Mouse (Mus musculus): ENCODE results near the gene Ppp1r9a. TPM values are rescaled to one million over a fixed set of nuclear protein-coding genes. Genes with fewer than 3 reads are reported as not detected.

Ppp1r9a gene
- polyA plus RNA-seq, 1 experiment from 2014 or later = 17.8 TPM

GRCm38 (mm10) chr6:4943821-4944220 is 41.1 kb downstream of the Ppp1r9a start:
- no peaks in the 10 kb centered on the region for H3K9me3 ChIP-seq (ENCODE audit: control insufficient read depth, low read length)
- DNase-seq (ENCODE audit: low spot score, missing footprints) = peak; percentile 26
- no peak for ATAC-seq (ENCODE audit: low FRiP score)
- no peak overlapping the region for H3K27ac ChIP-seq (ENCODE audit: low read depth, low read length)
- H3K4me2 ChIP-seq = no peak overlapping the region
- no peaks in the 10 kb centered on the region for H3K36me3 ChIP-seq (ENCODE audit: control insufficient read depth, insufficient read depth, low read length)
- no peaks in the 10 kb centered on the region for H3K27me3 ChIP-seq (ENCODE audit: control insufficient read depth, insufficient read depth, low read length)
- no peak overlapping the region for H3K4me3 ChIP-seq (ENCODE audit: low read depth, low read length)
- H3K9ac ChIP-seq (ENCODE audit: low read length) = no peak overlapping the region
- peaks cover 6% of the 10 kb centered on the region; the same call in 1 of the 2 replicates for H3K4me1 ChIP-seq (ENCODE audit: control insufficient read depth, insufficient read depth, low read length)
- WGBS = 98% methylated on average over 2 of the region's 2 CpGs

GRCm38 (mm10) chr6:4948056-4948455 is 45.3 kb downstream of the Ppp1r9a start:
- Histone ChIP-seq H3K4me3 (ENCODE audit: low read depth, low read length) (no peak overlapping the region), H3K27ac (ENCODE audit: low read depth, low read length) (no peak overlapping the region), H3K4me2 (no peak overlapping the region), H3K27me3 (ENCODE audit: control insufficient read depth, insufficient read depth, low read length) (no peaks in the 10 kb centered on the region), H3K36me3 (ENCODE audit: control insufficient read depth, insufficient read depth, low read length) (no peaks in the 10 kb centered on the region), H3K4me1 (ENCODE audit: control insufficient read depth, insufficient read depth, low read length) (0 out of 2 replicates have a peak, but pooled peaks cover 2% of the 10 kb centered on the region), H3K9me3 (ENCODE audit: control insufficient read depth, low read length) (no peaks in the 10 kb centered on the region), H3K9ac (ENCODE audit: low read length) (no peak overlapping the region)
- WGBS = 95% methylated on average over 4 of the region's 4 CpGs
- ATAC-seq (ENCODE audit: low FRiP score) (no peak), DNase-seq (ENCODE audit: low spot score, missing footprints) (peak; percentile 56)

- H3K27ac ChIP-seq (ENCODE audit: low read depth, low read length) = no peak overlapping the region
- H3K4me1 ChIP-seq (ENCODE audit: control insufficient read depth, insufficient read depth, low read length) = 0 out of 2 replicates have a peak, but pooled peaks cover 2% of the 10 kb centered on the region
- 84% methylated on average over 4 of the region's 4 CpGs for WGBS
- DNase-seq (ENCODE audit: low spot score, missing footprints) (peak; percentile 80), ATAC-seq (ENCODE audit: low FRiP score) (no peak)
- H3K9me3 ChIP-seq (ENCODE audit: control insufficient read depth, low read length) = no peaks in the 10 kb centered on the region
- H3K9ac ChIP-seq (ENCODE audit: low read length) = no peak overlapping the region
- no peaks in the 10 kb centered on the region for H3K36me3 ChIP-seq (ENCODE audit: control insufficient read depth, insufficient read depth, low read length)
- H3K27me3 ChIP-seq (ENCODE audit: control insufficient read depth, insufficient read depth, low read length) = no peaks in the 10 kb centered on the region
- no peak overlapping the region for H3K4me2 ChIP-seq
- no peak overlapping the region for H3K4me3 ChIP-seq (ENCODE audit: low read depth, low read length)
Measured at GRCm38 (mm10) chr6:4949701-4950100, 47.0 kb downstream of the Ppp1r9a start.

- WGBS = 82% methylated on average over 14 of the region's 14 CpGs
- Histone ChIP-seq H3K9ac (ENCODE audit: low read length) (no peak overlapping the region), H3K27ac (ENCODE audit: low read depth, low read length) (no peak overlapping the region), H3K4me3 (ENCODE audit: low read depth, low read length) (no peak overlapping the region), H3K36me3 (ENCODE audit: control insufficient read depth, insufficient read depth, low read length) (no peaks in the 10 kb centered on the region), H3K9me3 (ENCODE audit: control insufficient read depth, low read length) (no peaks in the 10 kb centered on the region), H3K27me3 (ENCODE audit: control insufficient read depth, insufficient read depth, low read length) (no peaks in the 10 kb centered on the region), H3K4me2 (no peak overlapping the region), H3K4me1 (ENCODE audit: control insufficient read depth, insufficient read depth, low read length) (0 out of 2 replicates have a peak, but pooled peaks cover 2% of the 10 kb centered on the region)
- DNase-seq (ENCODE audit: low spot score, missing footprints) = peak; percentile 81
- ATAC-seq (ENCODE audit: low FRiP score) = no peak
Measured at GRCm38 (mm10) chr6:4953028-4953719, 50.5 kb downstream of the Ppp1r9a start.

- no peak overlapping the region for H3K27ac ChIP-seq (ENCODE audit: low read depth, low read length)
- ATAC-seq (ENCODE audit: low FRiP score) (no peak), DNase-seq (ENCODE audit: low spot score, missing footprints) (no peak)
- H3K36me3 ChIP-seq (ENCODE audit: control insufficient read depth, insufficient read depth, low read length) = no peaks in the 10 kb centered on the region
- H3K4me1 ChIP-seq (ENCODE audit: control insufficient read depth, insufficient read depth, low read length) = no peaks in the 10 kb centered on the region
- H3K9me3 ChIP-seq (ENCODE audit: control insufficient read depth, low read length) = no peaks in the 10 kb centered on the region
- no peaks in the 10 kb centered on the region for H3K27me3 ChIP-seq (ENCODE audit: control insufficient read depth, insufficient read depth, low read length)
- no peak overlapping the region for H3K9ac ChIP-seq (ENCODE audit: low read length)
- H3K4me3 ChIP-seq (ENCODE audit: low read depth, low read length) = no peak overlapping the region
- 85% methylated on average over 6 of the region's 6 CpGs for WGBS
- no peak overlapping the region for H3K4me2 ChIP-seq
Measured at GRCm38 (mm10) chr6:4956651-4957050, 53.9 kb downstream of the Ppp1r9a start.

GRCm38 (mm10) chr6:4962197-4962596 is 59.5 kb downstream of the Ppp1r9a start:
- no peak overlapping the region for H3K27ac ChIP-seq (ENCODE audit: low read depth, low read length)
- no peak for ATAC-seq (ENCODE audit: low FRiP score)
- H3K36me3 ChIP-seq (ENCODE audit: control insufficient read depth, insufficient read depth, low read length) = no peaks in the 10 kb centered on the region
- DNase-seq (ENCODE audit: low spot score, missing footprints) = peak; percentile 31
- WGBS = 78% methylated on average over 4 of the region's 4 CpGs
- no peak overlapping the region for H3K4me2 ChIP-seq
- no peaks in the 10 kb centered on the region for H3K4me1 ChIP-seq (ENCODE audit: control insufficient read depth, insufficient read depth, low read length)
- H3K9me3 ChIP-seq (ENCODE audit: control insufficient read depth, low read length) = no peaks in the 10 kb centered on the region
- no peak overlapping the region for H3K9ac ChIP-seq (ENCODE audit: low read length)
- H3K27me3 ChIP-seq (ENCODE audit: control insufficient read depth, insufficient read depth, low read length) = no peaks in the 10 kb centered on the region
- no peak overlapping the region for H3K4me3 ChIP-seq (ENCODE audit: low read depth, low read length)

- Histone ChIP-seq H3K4me2 (no peak overlapping the region), H3K27ac (ENCODE audit: low read depth, low read length) (no peak overlapping the region), H3K9me3 (ENCODE audit: control insufficient read depth, low read length) (no peaks in the 10 kb centered on the region), H3K4me1 (ENCODE audit: control insufficient read depth, insufficient read depth, low read length) (no peaks in the 10 kb centered on the region), H3K9ac (ENCODE audit: low read length) (no peak overlapping the region), H3K4me3 (ENCODE audit: low read depth, low read length) (no peak overlapping the region), H3K36me3 (ENCODE audit: control insufficient read depth, insufficient read depth, low read length) (no peaks in the 10 kb centered on the region), H3K27me3 (ENCODE audit: control insufficient read depth, insufficient read depth, low read length) (no peaks in the 10 kb centered on the region)
- DNase-seq (ENCODE audit: low spot score, missing footprints) (peak; percentile 77), ATAC-seq (ENCODE audit: low FRiP score) (no peak)
- WGBS = 72% methylated on average over 5 of the region's 5 CpGs
Measured at GRCm38 (mm10) chr6:4963049-4963448, 60.3 kb downstream of the Ppp1r9a start.

- Histone ChIP-seq H3K27ac (ENCODE audit: low read depth, low read length) (no peak overlapping the region), H3K27me3 (ENCODE audit: control insufficient read depth, insufficient read depth, low read length) (no peaks in the 10 kb centered on the region), H3K4me1 (ENCODE audit: control insufficient read depth, insufficient read depth, low read length) (no peaks in the 10 kb centered on the region), H3K36me3 (ENCODE audit: control insufficient read depth, insufficient read depth, low read length) (no peaks in the 10 kb centered on the region), H3K4me3 (ENCODE audit: low read depth, low read length) (no peak overlapping the region), H3K9me3 (ENCODE audit: control insufficient read depth, low read length) (no peaks in the 10 kb centered on the region), H3K9ac (ENCODE audit: low read length) (no peak overlapping the region), H3K4me2 (no peak overlapping the region)
- 95% methylated on average over 4 of the region's 4 CpGs for WGBS
- DNase-seq (ENCODE audit: low spot score, missing footprints) (no peak), ATAC-seq (ENCODE audit: low FRiP score) (no peak)
Measured at GRCm38 (mm10) chr6:4967236-4967635, 64.5 kb downstream of the Ppp1r9a start.

- Histone ChIP-seq H3K9ac (ENCODE audit: low read length) (no peak overlapping the region), H3K4me2 (no peak overlapping the region), H3K4me1 (ENCODE audit: control insufficient read depth, insufficient read depth, low read length) (no peaks in the 10 kb centered on the region), H3K27ac (ENCODE audit: low read depth, low read length) (no peak overlapping the region), H3K27me3 (ENCODE audit: control insufficient read depth, insufficient read depth, low read length) (no peaks in the 10 kb centered on the region), H3K36me3 (ENCODE audit: control insufficient read depth, insufficient read depth, low read length) (no peaks in the 10 kb centered on the region), H3K9me3 (ENCODE audit: control insufficient read depth, low read length) (no peaks in the 10 kb centered on the region), H3K4me3 (ENCODE audit: low read depth, low read length) (no peak overlapping the region)
- ATAC-seq (ENCODE audit: low FRiP score) (no peak), DNase-seq (ENCODE audit: low spot score, missing footprints) (peak; percentile 44)
- 93% methylated on average over 9 of the region's 9 CpGs for WGBS
Measured at GRCm38 (mm10) chr6:4971229-4971628, 68.5 kb downstream of the Ppp1r9a start.

All from midbrain, embryonic 11.5 days (tissue).